Mouse (Mus musculus): ENCODE results near the gene Adam22.
"Not testable (repeated sequence)": the region's sequence is repeated elsewhere in the genome, so short reads cannot be mapped to it uniquely, and the experiment has no call there.

Gene Adam22

GRCm38 (mm10) chr5:8057018-8057323, 311.0 kb downstream of the Adam22 start:
- no peak for DNase-seq (ENCODE audit: low read depth, low spot score)

- DNase-seq (ENCODE audit: low read depth, low spot score): peak; percentile 86
These were observed 311.6 kb downstream of the Adam22 start for GRCm38 (mm10) chr5:8056141-8057017.

GRCm38 (mm10) chr5:8055721-8056129, 312.2 kb downstream of the Adam22 start:
- DNase-seq (ENCODE audit: low read depth, low spot score): no peak

GRCm38 (mm10) chr5:8053827-8054226, 314.1 kb downstream of the Adam22 start:
- no peak for DNase-seq (ENCODE audit: low read depth, low spot score)

- DNase-seq (ENCODE audit: low read depth, low spot score): no peak
These were observed 322.1 kb downstream of the Adam22 start, which contains the start of gene Sri for GRCm38 (mm10) chr5:8045855-8046254. Sri (plus strand) TSS chr5:8046078.

- not testable (repeated sequence) for DNase-seq (ENCODE audit: low read depth, low spot score)
These were observed 333.4 kb downstream of the Adam22 start for GRCm38 (mm10) chr5:8034596-8034995.
